Mouse (Mus musculus): ENCODE results near the gene Dok3.

- TF ChIP-seq CTCF (IDR thresholded peaks at IDR 0.05) (peak; percentile 92), EP300 (IDR thresholded peaks at IDR 0.05) (no peak)
Measured at GRCm38 (mm10) chr13:55516955-55517354, 12.1 kb downstream of the Dok3 start.

All from lung, postnatal 0 days (tissue).